Mouse (Mus musculus): ENCODE results near the gene Gm10024. TPM values are rescaled to one million over a fixed set of nuclear protein-coding genes. Genes with fewer than 3 reads are reported as not detected.
"Not testable (repeated sequence)": the region's sequence is repeated elsewhere in the genome, so short reads cannot be mapped to it uniquely, and the experiment has no call there.

Gene Gm10024
- polyA plus RNA-seq, 1 experiment from 2014 or later: not detected

- 38% methylated on average over 8 of the region's 8 CpGs for WGBS
- Histone ChIP-seq H3K9ac (ENCODE audit: low read depth, low read length) (no peak overlapping the region), H3K4me3 (ENCODE audit: low read length) (no peak overlapping the region), H3K9me3 (ENCODE audit: control insufficient read depth, low read length) (no peaks in the 10 kb centered on the region), H3K4me1 (ENCODE audit: control insufficient read depth, insufficient read depth, low read depth, low read length) (peaks cover 3% of the 10 kb centered on the region; the same call in 1 of the 2 replicates), H3K27ac (ENCODE audit: low read depth, low read length) (no peak overlapping the region), H3K36me3 (ENCODE audit: control insufficient read depth, insufficient read depth, low read length) (no peaks in the 10 kb centered on the region), H3K4me2 (ENCODE audit: low read length) (no peak overlapping the region), H3K27me3 (replicated peaks; ENCODE audit: control insufficient read depth, insufficient read depth, low read length) (peaks cover 22% of the 10 kb centered on the region)
- no peak for ATAC-seq
These were observed 27.1 kb upstream of the Gm10024 start for GRCm38 (mm10) chr10:77684181-77684580.

GRCm38 (mm10) chr10:77685895-77686664, 25.2 kb upstream of the Gm10024 start, which contains the start of gene Tspear:
TSS of gene Tspear (plus strand) at chr10:77686569.
- ATAC-seq: no peak; the same call in 1 of the 2 replicates
- H3K9me3 ChIP-seq (ENCODE audit: control insufficient read depth, low read length): no peaks in the 10 kb centered on the region
- WGBS: 11% methylated on average over 22 of the region's 22 CpGs
- H3K4me1 ChIP-seq (ENCODE audit: control insufficient read depth, insufficient read depth, low read depth, low read length): peaks cover 3% of the 10 kb centered on the region; the same call in 1 of the 2 replicates
- H3K36me3 ChIP-seq (ENCODE audit: control insufficient read depth, insufficient read depth, low read length): no peaks in the 10 kb centered on the region
- H3K27ac ChIP-seq (ENCODE audit: low read depth, low read length): no peak within 1 kb of the TSS
- H3K4me2 ChIP-seq (ENCODE audit: low read length): no peak within 1 kb of the TSS
- no peak within 1 kb of the TSS for H3K9ac ChIP-seq (ENCODE audit: low read depth, low read length)
- H3K4me3 ChIP-seq (ENCODE audit: low read length): no peak within 1 kb of the TSS
- H3K27me3 ChIP-seq (replicated peaks; ENCODE audit: control insufficient read depth, insufficient read depth, low read length): peaks cover 18% of the 10 kb centered on the region

DNA sequence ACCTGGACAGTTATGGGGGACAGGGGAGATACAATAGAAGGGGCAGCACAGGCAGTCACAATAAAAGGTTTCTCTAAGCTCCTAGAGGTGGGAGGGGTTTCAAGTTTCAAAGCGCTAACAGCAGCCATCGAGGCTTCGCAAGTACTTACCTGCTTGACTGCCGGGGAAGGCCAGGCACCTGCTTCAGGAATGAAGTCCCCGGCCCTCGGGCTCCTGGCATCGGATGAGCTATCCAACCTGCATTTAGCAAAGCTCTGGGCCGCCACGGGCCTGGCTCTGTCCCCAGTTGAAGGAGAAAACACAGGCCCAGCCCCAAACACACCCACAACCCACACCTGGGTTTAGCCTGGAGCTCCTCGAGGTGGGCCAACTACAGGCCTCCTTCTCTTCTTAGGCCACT, 24.2 kb upstream of the Gm10024 start:
- 43% methylated on average over 10 of the region's 10 CpGs for WGBS
- Histone ChIP-seq H3K4me2 (ENCODE audit: low read length) (no peak overlapping the region), H3K4me3 (ENCODE audit: low read length) (no peak overlapping the region), H3K9me3 (ENCODE audit: control insufficient read depth, low read length) (no peaks in the 10 kb centered on the region), H3K36me3 (ENCODE audit: control insufficient read depth, insufficient read depth, low read length) (no peaks in the 10 kb centered on the region), H3K4me1 (ENCODE audit: control insufficient read depth, insufficient read depth, low read depth, low read length) (peaks cover 3% of the 10 kb centered on the region; the same call in 1 of the 2 replicates), H3K27me3 (replicated peaks; ENCODE audit: control insufficient read depth, insufficient read depth, low read length) (peaks cover 18% of the 10 kb centered on the region), H3K27ac (ENCODE audit: low read depth, low read length) (no peak overlapping the region), H3K9ac (ENCODE audit: low read depth, low read length) (no peak overlapping the region)
- ATAC-seq: no peak

DNA sequence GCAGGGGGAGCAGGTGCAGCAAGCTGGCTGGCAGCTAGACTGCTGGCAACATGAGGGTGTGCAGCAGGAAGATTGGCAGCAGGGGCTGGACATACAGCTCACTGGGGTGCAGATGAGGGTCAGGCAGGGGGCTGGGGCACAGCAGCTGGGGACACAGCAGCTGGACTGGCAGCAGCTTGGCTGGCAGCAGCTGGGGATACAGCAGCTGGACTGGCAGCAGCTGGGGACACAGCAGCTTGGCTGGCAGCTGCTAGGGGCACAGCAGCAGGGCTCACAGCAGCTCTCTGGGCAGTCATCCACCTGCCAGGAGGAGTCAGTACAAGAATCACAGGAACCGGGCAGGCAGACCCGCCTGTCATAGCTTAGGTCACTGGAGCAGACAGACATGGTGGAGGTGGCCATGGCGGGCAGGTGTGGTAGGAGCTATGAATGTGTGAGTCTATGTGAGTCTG, 20.9 kb upstream of the Gm10024 start, which contains the start of gene Gm19402:
Gene Gm19402, minus strand, starts transcription at position 402 of the 452 bp plus-strand sequence.
- H3K36me3 ChIP-seq (ENCODE audit: control insufficient read depth, insufficient read depth, low read length); H3K9ac ChIP-seq (ENCODE audit: low read depth, low read length); H3K4me2 ChIP-seq (ENCODE audit: low read length); H3K4me1 ChIP-seq (ENCODE audit: control insufficient read depth, insufficient read depth, low read depth, low read length); H3K9me3 ChIP-seq (ENCODE audit: control insufficient read depth, low read length); ATAC-seq; H3K4me3 ChIP-seq (ENCODE audit: low read length); H3K27ac ChIP-seq (ENCODE audit: low read depth, low read length): not testable (repeated sequence)
- WGBS: 77% methylated on average over 3 of the region's 3 CpGs
- H3K27me3 ChIP-seq (replicated peaks; ENCODE audit: control insufficient read depth, insufficient read depth, low read length): peaks cover 16% of the 10 kb centered on the region

DNA sequence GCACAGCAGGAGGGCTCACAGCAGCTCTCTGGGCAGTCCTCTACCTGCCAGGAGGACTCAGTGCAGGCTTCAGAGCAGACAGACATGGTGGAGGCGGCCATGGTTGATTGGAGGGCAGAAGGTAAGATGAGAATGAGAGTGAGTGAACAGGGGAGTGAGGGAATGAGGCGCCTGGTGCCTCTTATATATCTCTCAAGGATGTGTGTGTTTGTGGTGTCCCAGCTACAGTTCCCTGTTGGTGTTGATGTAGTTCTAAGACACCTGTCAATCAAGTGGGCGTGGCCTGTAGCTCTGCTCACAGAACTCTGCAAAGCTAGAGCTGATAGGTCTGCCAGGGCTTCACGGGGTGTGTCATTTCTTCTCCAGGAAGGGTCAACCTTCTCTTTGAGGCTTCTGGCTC, 14.1 kb upstream of the Gm10024 start, which contains the start of gene Gm9508:
Gene Gm9508, minus strand, starts transcription at position 101 of the 400 bp plus-strand sequence.
- H3K36me3 ChIP-seq (ENCODE audit: control insufficient read depth, insufficient read depth, low read length): no peaks in the 10 kb centered on the region
- H3K4me3 ChIP-seq (ENCODE audit: low read length): no peak within 1 kb of the TSS
- H3K27me3 ChIP-seq (replicated peaks; ENCODE audit: control insufficient read depth, insufficient read depth, low read length): no peaks in the 10 kb centered on the region
- no peaks in the 10 kb centered on the region for H3K4me1 ChIP-seq (ENCODE audit: control insufficient read depth, insufficient read depth, low read depth, low read length)
- H3K4me2 ChIP-seq (ENCODE audit: low read length): no peak within 1 kb of the TSS
- H3K9me3 ChIP-seq (ENCODE audit: control insufficient read depth, low read length): peaks cover 2% of the 10 kb centered on the region; the same call in 1 of the 2 replicates
- 33% methylated on average over 4 of the region's 4 CpGs for WGBS
- no peak for ATAC-seq
- H3K9ac ChIP-seq (ENCODE audit: low read depth, low read length): no peak within 1 kb of the TSS
- no peak within 1 kb of the TSS for H3K27ac ChIP-seq (ENCODE audit: low read depth, low read length)

- no peak within 1 kb of the TSS for H3K9ac ChIP-seq (ENCODE audit: low read depth, low read length)
- ATAC-seq: no peak
These were observed 4.9 kb upstream of the Gm10024 start, which contains the start of gene Gm10272 for GRCm38 (mm10) chr10:77706326-77706725. TSS of gene Gm10272 (plus strand) at chr10:77706626.

GRCm38 (mm10) chr10:77709831-77710230, 1.4 kb upstream of the Gm10024 start:
- Histone ChIP-seq H3K9me3 (ENCODE audit: control insufficient read depth, low read length) (0 out of 2 replicates have a peak, but pooled peaks cover 5% of the 10 kb centered on the region), H3K27ac (ENCODE audit: low read depth, low read length) (no peak overlapping the region), H3K27me3 (replicated peaks; ENCODE audit: control insufficient read depth, insufficient read depth, low read length) (no peaks in the 10 kb centered on the region), H3K9ac (ENCODE audit: low read depth, low read length) (no peak overlapping the region), H3K4me1 (ENCODE audit: control insufficient read depth, insufficient read depth, low read depth, low read length) (no peaks in the 10 kb centered on the region), H3K4me2 (ENCODE audit: low read length) (no peak overlapping the region), H3K36me3 (ENCODE audit: control insufficient read depth, insufficient read depth, low read length) (no peaks in the 10 kb centered on the region), H3K4me3 (ENCODE audit: low read length) (no peak overlapping the region)
- ATAC-seq: no peak
- WGBS: 89% methylated on average over 3 of the region's 3 CpGs

More at GRCm38 (mm10) chr10:77706326-77706725, 4.9 kb upstream of the Gm10024 start, which contains the start of gene Gm10272:
- H3K27ac ChIP-seq (ENCODE audit: low read depth, low read length): no peak within 1 kb of the TSS
- no peaks in the 10 kb centered on the region for H3K4me1 ChIP-seq (ENCODE audit: control insufficient read depth, insufficient read depth, low read depth, low read length)
- H3K4me3 ChIP-seq (ENCODE audit: low read length): no peak within 1 kb of the TSS
- no peak within 1 kb of the TSS for H3K4me2 ChIP-seq (ENCODE audit: low read length)
- 93% methylated on average over 1 of the region's 1 CpGs for WGBS
- H3K9me3 ChIP-seq (ENCODE audit: control insufficient read depth, low read length): peaks cover 9% of the 10 kb centered on the region; the same call in 1 of the 2 replicates
- no peaks in the 10 kb centered on the region for H3K36me3 ChIP-seq (ENCODE audit: control insufficient read depth, insufficient read depth, low read length)
- no peaks in the 10 kb centered on the region for H3K27me3 ChIP-seq (replicated peaks; ENCODE audit: control insufficient read depth, insufficient read depth, low read length)

GRCm38 (mm10) chr10:77713734-77714133, 2.5 kb downstream of the Gm10024 start:
- no peak for ATAC-seq
- no peak overlapping the region for H3K4me3 ChIP-seq (ENCODE audit: low read length)
- WGBS: 73% methylated on average over 4 of the region's 4 CpGs
- H3K27me3 ChIP-seq (replicated peaks; ENCODE audit: control insufficient read depth, insufficient read depth, low read length): no peaks in the 10 kb centered on the region
- no peaks in the 10 kb centered on the region for H3K4me1 ChIP-seq (ENCODE audit: control insufficient read depth, insufficient read depth, low read depth, low read length)
- H3K36me3 ChIP-seq (ENCODE audit: control insufficient read depth, insufficient read depth, low read length): no peaks in the 10 kb centered on the region
- H3K4me2 ChIP-seq (ENCODE audit: low read length): no peak overlapping the region
- H3K9me3 ChIP-seq (ENCODE audit: control insufficient read depth, low read length): 0 out of 2 replicates have a peak, but pooled peaks cover 2% of the 10 kb centered on the region
- no peak overlapping the region for H3K9ac ChIP-seq (ENCODE audit: low read depth, low read length)
- H3K27ac ChIP-seq (ENCODE audit: low read depth, low read length): no peak overlapping the region

GRCm38 (mm10) chr10:77715507-77715906, 4.2 kb downstream of the Gm10024 start, which contains the start of gene Gm10142:
TSS of gene Gm10142 (plus strand) at chr10:77715807.
- Histone ChIP-seq H3K27me3 (replicated peaks; ENCODE audit: control insufficient read depth, insufficient read depth, low read length) (no peaks in the 10 kb centered on the region), H3K4me2 (ENCODE audit: low read length) (no peak within 1 kb of the TSS), H3K9ac (ENCODE audit: low read depth, low read length) (no peak within 1 kb of the TSS), H3K9me3 (ENCODE audit: control insufficient read depth, low read length) (0 out of 2 replicates have a peak, but pooled peaks cover 2% of the 10 kb centered on the region), H3K4me3 (ENCODE audit: low read length) (no peak within 1 kb of the TSS), H3K4me1 (ENCODE audit: control insufficient read depth, insufficient read depth, low read depth, low read length) (no peaks in the 10 kb centered on the region), H3K27ac (ENCODE audit: low read depth, low read length) (no peak within 1 kb of the TSS), H3K36me3 (ENCODE audit: control insufficient read depth, insufficient read depth, low read length) (no peaks in the 10 kb centered on the region)
- no peak for ATAC-seq
- 77% methylated on average over 1 of the region's 1 CpGs for WGBS

All from hindbrain, embryonic 16.5 days (tissue).